In genomic region chr12:113015956-113016355, GRCm38 (mm10) we compare ENCODE assay signal across 10 mouse cellular contexts. TPM values are rescaled to one million over a fixed set of nuclear protein-coding genes. Genes with fewer than 3 reads are reported as not detected.
A peak's percentile ranks its signal among the peaks of the same experiment; 100 is the strongest.
DNase-seq lines count a peak whose midpoint lies in the region; ATAC-seq lines count a peak whose summit lies in the region.
"Had no signal": no experiment of that assay in that cellular context is flagged by ENCODE, and none has a peak within 500 bp of the region (broad histone marks: within the 10 kb centered on the region; RNA-seq: fewer than 3 reads in every experiment).

No protein-coding gene starts in this region.

- peaks cover 24% of the 10 kb centered on the region for H3K4me1 ChIP-seq in lung, embryonic 15.5 days
- peaks cover 39% of the 10 kb centered on the region for H3K4me1 ChIP-seq in forebrain, embryonic 15.5 days
- H3K4me1 ChIP-seq in limb, embryonic 15.5 days: peaks cover 36% of the 10 kb centered on the region
- H3K4me1 ChIP-seq in neural tube, embryonic 15.5 days: peaks cover 59% of the 10 kb centered on the region

- H3K9me3 ChIP-seq in lung, embryonic 15.5 days: no peaks in the 10 kb centered on the region
- no peaks in the 10 kb centered on the region for H3K9me3 ChIP-seq in forebrain, embryonic 15.5 days
- no peaks in the 10 kb centered on the region for H3K9me3 ChIP-seq in limb, embryonic 15.5 days
- no peaks in the 10 kb centered on the region for H3K9me3 ChIP-seq in neural tube, embryonic 15.5 days (replicated peaks)

- H3K4me3 ChIP-seq in lung, embryonic 15.5 days: no peak overlapping the region
- peak overlapping the region; percentile 100; the same call in 1 of the 2 replicates for H3K4me3 ChIP-seq in forebrain, embryonic 15.5 days
- H3K4me3 ChIP-seq in limb, embryonic 15.5 days: peak overlapping the region; percentile 62; the same call in 1 of the 2 replicates
- H3K4me3 ChIP-seq in neural tube, embryonic 15.5 days (replicated peaks): 0 out of 2 replicates have a peak overlapping the region, but pooled peaks have one; percentile 98

- no peaks in the 10 kb centered on the region for H3K27me3 ChIP-seq in lung, embryonic 15.5 days
- H3K27me3 ChIP-seq in forebrain, embryonic 15.5 days: no peaks in the 10 kb centered on the region
- no peaks in the 10 kb centered on the region for H3K27me3 ChIP-seq in limb, embryonic 15.5 days
- no peaks in the 10 kb centered on the region for H3K27me3 ChIP-seq in neural tube, embryonic 15.5 days (replicated peaks)

- no peak for DNase-seq in lung, adult 18-20 months
- no peak for DNase-seq in left cerebral cortex, adult 11 months (ENCODE audit: low spot score)
- DNase-seq in adrenal gland, postnatal 10 days: no peak
- DNase-seq: cerebellum, adult 9-10 months; heart, postnatal 10 days had no signal

- WGBS in lung, embryonic 15.5 days: 63% methylated on average over 4 of the region's 4 CpGs
- 66% methylated on average over 4 of the region's 4 CpGs for WGBS in forebrain, embryonic 15.5 days
- WGBS in limb, embryonic 15.5 days: 82% methylated on average over 4 of the region's 4 CpGs
- 72% methylated on average over 4 of the region's 4 CpGs for WGBS in neural tube, embryonic 15.5 days

- no peak for ATAC-seq in lung, embryonic 15.5 days (ENCODE audit: borderline replicate concordance, extremely low read depth, low FRiP score, low TSS enrichment)
- no peak for ATAC-seq in forebrain, embryonic 15.5 days (replicated peaks)
- no peak for ATAC-seq in limb, embryonic 15.5 days (ENCODE audit: insufficient number of reproducible peaks, low FRiP score, low TSS enrichment, low read depth)
- ATAC-seq in neural tube, embryonic 15.5 days (ENCODE audit: low FRiP score): no peak
- ATAC-seq in frontal cortex, adult (ENCODE audit: low TSS enrichment): no peak

- 0 out of 2 replicates have a peak, but pooled peaks cover 5% of the 10 kb centered on the region for H3K36me3 ChIP-seq in lung, embryonic 15.5 days
- peaks cover 4% of the 10 kb centered on the region for H3K36me3 ChIP-seq in forebrain, embryonic 15.5 days
- H3K36me3 ChIP-seq in limb, embryonic 15.5 days: peaks cover 3% of the 10 kb centered on the region; the same call in 1 of the 2 replicates
- H3K36me3 ChIP-seq in neural tube, embryonic 15.5 days: peaks cover 3% of the 10 kb centered on the region; the same call in 1 of the 2 replicates

- peak overlapping the region; percentile 89; the same call in 1 of the 2 replicates for H3K4me2 ChIP-seq in lung, embryonic 15.5 days
- peak overlapping the region; percentile 81 for H3K4me2 ChIP-seq in forebrain, embryonic 15.5 days (replicated peaks)
- H3K4me2 ChIP-seq in limb, embryonic 15.5 days: 0 out of 2 replicates have a peak overlapping the region, but pooled peaks have one; percentile 72
- peak overlapping the region; percentile 82 for H3K4me2 ChIP-seq in neural tube, embryonic 15.5 days

- no peak overlapping the region for H3K27ac ChIP-seq in lung, embryonic 15.5 days
- H3K27ac ChIP-seq in forebrain, embryonic 15.5 days (replicated peaks): no peak overlapping the region
- no peak overlapping the region for H3K27ac ChIP-seq in limb, embryonic 15.5 days
- H3K27ac ChIP-seq in neural tube, embryonic 15.5 days (replicated peaks): no peak overlapping the region

- H3K9ac ChIP-seq in lung, embryonic 15.5 days: peak overlapping the region; percentile 88; the same call in 1 of the 2 replicates
- H3K9ac ChIP-seq in forebrain, embryonic 15.5 days (replicated peaks): peak overlapping the region; percentile 98
- H3K9ac ChIP-seq in limb, embryonic 15.5 days: no peak overlapping the region
- peak overlapping the region; percentile 96 for H3K9ac ChIP-seq in neural tube, embryonic 15.5 days (replicated peaks)

RNA-seq across cellular contexts. Expression of gene Pacs2, which starts 1.6 kb away (rescaled TPM):
- 11.7 and 13.2 TPM in 2 replicates for polyA plus RNA-seq in lung, embryonic 15.5 days (2015; fragmentation: Nextera tagmentation; extraction: Ambion mirVana)
- polyA plus RNA-seq in forebrain, embryonic 15.5 days (2015; fragmentation: Nextera tagmentation; extraction: Ambion mirVana): 22.6 and 24.4 TPM in 2 replicates
- 12.9 and 13.8 TPM in 2 replicates for polyA plus RNA-seq in limb, embryonic 15.5 days (2015; fragmentation: Nextera tagmentation; extraction: Ambion mirVana)
- 21.9 and 27.6 TPM in 2 replicates for polyA plus RNA-seq in neural tube, embryonic 15.5 days (2015; fragmentation: Nextera tagmentation; extraction: Ambion mirVana)
- total RNA-seq in adrenal gland, postnatal 10 days (2021): 10 to 100 TPM; 30.3 to 37.1 TPM

RNA-seq across cellular contexts. Expression of gene Brf1, which starts 15.5 kb away (rescaled TPM):
- 56.1 and 63.3 TPM in 2 replicates for polyA plus RNA-seq in lung, embryonic 15.5 days (2015; fragmentation: Nextera tagmentation; extraction: Ambion mirVana)
- 67.3 and 67.7 TPM in 2 replicates for polyA plus RNA-seq in forebrain, embryonic 15.5 days (2015; fragmentation: Nextera tagmentation; extraction: Ambion mirVana)
- polyA plus RNA-seq in limb, embryonic 15.5 days (2015; fragmentation: Nextera tagmentation; extraction: Ambion mirVana): 57.1 and 61.7 TPM in 2 replicates
- 44.1 and 49.3 TPM in 2 replicates for polyA plus RNA-seq in neural tube, embryonic 15.5 days (2015; fragmentation: Nextera tagmentation; extraction: Ambion mirVana)
- total RNA-seq in adrenal gland, postnatal 10 days (2021): 10 to 100 TPM; 40.1 to 55.3 TPM

RNA-seq across cellular contexts. Expression of gene Btbd6, which starts 39.7 kb away (rescaled TPM):
- polyA plus RNA-seq in lung, embryonic 15.5 days (2015; fragmentation: Nextera tagmentation; extraction: Ambion mirVana): 25.7 and 28.1 TPM in 2 replicates
- 46.1 and 48.1 TPM in 2 replicates for polyA plus RNA-seq in forebrain, embryonic 15.5 days (2015; fragmentation: Nextera tagmentation; extraction: Ambion mirVana)
- 25.4 and 26.3 TPM in 2 replicates for polyA plus RNA-seq in limb, embryonic 15.5 days (2015; fragmentation: Nextera tagmentation; extraction: Ambion mirVana)
- 46.3 and 50.0 TPM in 2 replicates for polyA plus RNA-seq in neural tube, embryonic 15.5 days (2015; fragmentation: Nextera tagmentation; extraction: Ambion mirVana)
- total RNA-seq in adrenal gland, postnatal 10 days (2021): 10 to 100 TPM; 16.9 to 28.1 TPM

RNA-seq across cellular contexts. Expression of gene Tex22, which starts 58.3 kb away (rescaled TPM):
- polyA plus RNA-seq in lung, embryonic 15.5 days (2015; fragmentation: Nextera tagmentation; extraction: Ambion mirVana): not detected in 2 replicates
- polyA plus RNA-seq in forebrain, embryonic 15.5 days (2015; fragmentation: Nextera tagmentation; extraction: Ambion mirVana): 0.18 and 0.37 TPM in 2 replicates
- polyA plus RNA-seq in limb, embryonic 15.5 days (2015; fragmentation: Nextera tagmentation; extraction: Ambion mirVana): 0.19 TPM in 1 of 2 replicates, not detected in the other
- not detected in 2 replicates for polyA plus RNA-seq in neural tube, embryonic 15.5 days (2015; fragmentation: Nextera tagmentation; extraction: Ambion mirVana)
- total RNA-seq in adrenal gland, postnatal 10 days (2021): not detected
